Mouse (Mus musculus): ENCODE data around the gene Lrtm2.

GRCm38 (mm10) chr6:119328521-119329115 lies 1.9 kb downstream of the Lrtm2 start:
- TF ChIP-seq CTCF (IDR thresholded peaks at IDR 0.05; ENCODE audit: borderline replicate concordance, insufficient read depth, low read depth, low read length) (no peak), POLR2A (IDR thresholded peaks at IDR 0.05; ENCODE audit: borderline replicate concordance, insufficient read depth, low read length) (no peak)
